Mouse (Mus musculus) brain, adult 10 weeks (tissue): ENCODE data around the gene Olfr1085. TPM values are rescaled to one million over a fixed set of nuclear protein-coding genes. Genes with fewer than 3 reads are reported as not detected.

Experiments used
- polyA plus RNA-seq: library from polyadenylated mRNA; stranded (reverse); fragments of 350-450 nt; fragmentation: Illumina TruSeq; extraction: RNeasy Lipid Tissue Mini Kit (QIAGEN cat#74804); gene quantifications from one replicate; pipeline ENCODE4 v1.2.3, GENCODE M21; 2015; ENCODE audit warnings: low read depth, low replicate concordance

The Olfr1085 gene
- not detected for polyA plus RNA-seq

GRCm38 (mm10) chr2:86661919-86662318 lies at the start of gene Olfr1085:
TSS of gene Olfr1085 (minus strand) at chr2:86662019.

GRCm38 (mm10) chr2:86698295-86698694 lies 36.5 kb upstream of the Olfr1085 start, which contains the start of gene Olfr1087:
TSS of gene Olfr1087 (minus strand) at chr2:86698395.

GRCm38 (mm10) chr2:86679992-86680391 lies 18.2 kb upstream of the Olfr1085 start, which contains the start of gene Olfr1086:
TSS of gene Olfr1086 (minus strand) at chr2:86680092.

GRCm38 (mm10) chr2:86639625-86640024 lies 22.2 kb downstream of the Olfr1085 start, which contains the start of gene Olfr1084:
TSS of gene Olfr1084 (minus strand) at chr2:86639725.

Other genes starting within 250 kb of the Olfr1085 start
- not detected for gene Olfr1061, start 248.0 kb downstream of the Olfr1085 start, polyA plus RNA-seq
- not detected for gene Olfr1062, start 235.3 kb downstream of the Olfr1085 start, polyA plus RNA-seq
- not detected for gene Olfr1065, start 211.4 kb downstream of the Olfr1085 start, polyA plus RNA-seq
- gene Olfr1066, start 205.8 kb downstream of the Olfr1085 start, polyA plus RNA-seq = not detected
- not detected for gene Olfr228, start 174.6 kb downstream of the Olfr1085 start, polyA plus RNA-seq
- not detected for gene Olfr1076, start 153.6 kb downstream of the Olfr1085 start, polyA plus RNA-seq
- gene Olfr1079, start 119.5 kb downstream of the Olfr1085 start, polyA plus RNA-seq = not detected
- gene Olfr1080, start 103.8 kb downstream of the Olfr1085 start, polyA plus RNA-seq = not detected
- gene Olfr1082, start 63.1 kb downstream of the Olfr1085 start, polyA plus RNA-seq = not detected
- gene Olfr1084, start 22.3 kb downstream of the Olfr1085 start, polyA plus RNA-seq = not detected
- gene Olfr1086, start 18.1 kb upstream of the Olfr1085 start, polyA plus RNA-seq = not detected
- not detected for gene Olfr1087, start 36.4 kb upstream of the Olfr1085 start, polyA plus RNA-seq
- not detected for gene Olfr1089, start 71.7 kb upstream of the Olfr1085 start, polyA plus RNA-seq
- gene Olfr1090, start 97.0 kb upstream of the Olfr1085 start, polyA plus RNA-seq = not detected
- not detected for gene Olfr1093, start 120.5 kb upstream of the Olfr1085 start, polyA plus RNA-seq
- gene Olfr141, start 148.0 kb upstream of the Olfr1085 start, polyA plus RNA-seq = not detected
- gene Olfr1094, start 162.6 kb upstream of the Olfr1085 start, polyA plus RNA-seq = not detected
- gene Olfr1095, start 189.7 kb upstream of the Olfr1085 start, polyA plus RNA-seq = not detected
- gene Gm13723, start 212.8 kb upstream of the Olfr1085 start, polyA plus RNA-seq = not detected
- gene Olfr1097, start 230.2 kb upstream of the Olfr1085 start, polyA plus RNA-seq = not detected